In genomic region chr7:72120986-72121385, GRCm38 (mm10) we compare ENCODE assay signal across 19 mouse cellular contexts.
A peak's percentile ranks its signal among the peaks of the same experiment; 100 is the strongest.
DNase-seq lines count a peak whose midpoint lies in the region; ATAC-seq and TF ChIP-seq lines count a peak whose summit lies in the region.
"Had no signal": no experiment of that assay in that cellular context is flagged by ENCODE, and none has a peak within 500 bp of the region (broad histone marks: within the 10 kb centered on the region; RNA-seq: fewer than 3 reads in every experiment).

No protein-coding gene starts in this region.

- peak; percentile 62; the same call in 1 of the 2 replicates for ATAC-seq in lung, embryonic 15.5 days (ENCODE audit: borderline replicate concordance, extremely low read depth, low FRiP score, low TSS enrichment)
- no peak for ATAC-seq in midbrain, postnatal 0 days (ENCODE audit: low FRiP score)
- ATAC-seq: activated CD4-positive, CD25-positive, alpha-beta regulatory T cell, adult 4 months; forebrain, embryonic 15.5 days; hindbrain, postnatal 0 days; Patski had no signal

- DNase-seq in heart, adult 11 months: peak; percentile 77
- no peak for DNase-seq in heart, adult 9 months (ENCODE audit: low spot score in 2 of 2)
- DNase-seq in kidney, postnatal 10 days: peak; percentile 35
- no peak for DNase-seq in kidney, postnatal 36 days
- no peak for DNase-seq in lung, adult 2 months
- DNase-seq in midbrain, postnatal 0 days (ENCODE audit: low spot score): peak; percentile 14
- DNase-seq in midbrain, embryonic 10.5 days (ENCODE audit: low spot score): no peak
- DNase-seq: adrenal gland, postnatal 14 days; cerebellum, adult 18-20 months; gastrocnemius, postnatal 36 days; heart, adult 18-20 months had no signal

- TF ChIP-seq CTCF in lung, adult 2 months (IDR thresholded peaks at IDR 0.05; ENCODE audit: insufficient read depth, low read length): no peak
- no peak for TF ChIP-seq CTCF in midbrain, postnatal 0 days (IDR thresholded peaks at IDR 0.05)

- H3K4me2 ChIP-seq in lung, embryonic 15.5 days: no peak overlapping the region
- no peak overlapping the region for H3K4me2 ChIP-seq in midbrain, postnatal 0 days (ENCODE audit: low read depth, low read length, poor library complexity, severe bottlenecking)
- H3K4me2 ChIP-seq: forebrain, embryonic 15.5 days; heart, embryonic 12.5 days; hindbrain, embryonic 13.5 days had no signal

- H3K9me3 ChIP-seq in lung, embryonic 15.5 days: no peaks in the 10 kb centered on the region
- H3K9me3 ChIP-seq in midbrain, postnatal 0 days (ENCODE audit: low read length): no peaks in the 10 kb centered on the region
- H3K9me3 ChIP-seq in midbrain, embryonic 10.5 days (replicated peaks): no peaks in the 10 kb centered on the region
- H3K9me3 ChIP-seq: forebrain, embryonic 15.5 days; hindbrain, embryonic 13.5 days had no signal

- no peak overlapping the region for H3K4me3 ChIP-seq in lung, embryonic 15.5 days
- no peak overlapping the region for H3K4me3 ChIP-seq in lung, adult 2 months (replicated peaks; ENCODE audit: extremely low read depth, low read depth, low read length)
- no peak overlapping the region for H3K4me3 ChIP-seq in midbrain, postnatal 0 days (ENCODE audit: low read depth, low read length)
- no peak overlapping the region for H3K4me3 ChIP-seq in midbrain, embryonic 10.5 days
- H3K4me3 ChIP-seq: forebrain, embryonic 15.5 days; heart, embryonic 12.5 days; hindbrain, embryonic 13.5 days had no signal

- no peaks in the 10 kb centered on the region for H3K27me3 ChIP-seq in lung, embryonic 15.5 days
- H3K27me3 ChIP-seq in midbrain, postnatal 0 days (ENCODE audit: insufficient read depth, low read length): no peaks in the 10 kb centered on the region
- no peaks in the 10 kb centered on the region for H3K27me3 ChIP-seq in midbrain, embryonic 10.5 days (ENCODE audit: low read depth, poor library complexity, severe bottlenecking)
- H3K27me3 ChIP-seq: CH12.LX; forebrain, embryonic 15.5 days; heart, embryonic 12.5 days; hindbrain, embryonic 13.5 days; Patski had no signal

- H3K27ac ChIP-seq in lung, embryonic 15.5 days: no peak overlapping the region
- no peak overlapping the region for H3K27ac ChIP-seq in midbrain, postnatal 0 days (ENCODE audit: low read depth, low read length)
- H3K27ac ChIP-seq in midbrain, embryonic 10.5 days (replicated peaks): no peak overlapping the region
- H3K27ac ChIP-seq: forebrain, embryonic 15.5 days; hindbrain, embryonic 13.5 days; hindbrain, postnatal 0 days had no signal

- peaks cover 23% of the 10 kb centered on the region; the same call in 1 of the 2 replicates for H3K4me1 ChIP-seq in lung, embryonic 15.5 days
- H3K4me1 ChIP-seq in lung, adult 2 months (ENCODE audit: control insufficient read depth, insufficient read depth, low read length): peaks cover 2% of the 10 kb centered on the region; the same call in 1 of the 2 replicates
- H3K4me1 ChIP-seq in midbrain, postnatal 0 days (ENCODE audit: insufficient read depth, low read length): no peaks in the 10 kb centered on the region
- H3K4me1 ChIP-seq in midbrain, embryonic 10.5 days: no peaks in the 10 kb centered on the region
- H3K4me1 ChIP-seq: forebrain, embryonic 15.5 days; hindbrain, embryonic 13.5 days had no signal

- TF ChIP-seq POLR2A in lung, adult 2 months (IDR thresholded peaks at IDR 0.05; ENCODE audit: borderline replicate concordance, extremely low read depth, low read depth, low read length): no peak

- H3K36me3 ChIP-seq in lung, embryonic 15.5 days: no peaks in the 10 kb centered on the region
- no peaks in the 10 kb centered on the region for H3K36me3 ChIP-seq in midbrain, postnatal 0 days (ENCODE audit: insufficient read depth, low read length)
- H3K36me3 ChIP-seq in midbrain, embryonic 10.5 days: no peaks in the 10 kb centered on the region
- H3K36me3 ChIP-seq: forebrain, embryonic 15.5 days; heart, embryonic 12.5 days; hindbrain, embryonic 13.5 days had no signal

- WGBS in lung, embryonic 15.5 days: 42% methylated on average over 7 of the region's 7 CpGs
- 58% methylated on average over 7 of the region's 7 CpGs for WGBS in lung, adult 2 months
- 71% methylated on average over 7 of the region's 7 CpGs for WGBS in midbrain, postnatal 0 days
- WGBS in midbrain, embryonic 10.5 days: 76% methylated on average over 7 of the region's 7 CpGs

- no peak overlapping the region for H3K9ac ChIP-seq in lung, embryonic 15.5 days
- H3K9ac ChIP-seq in midbrain, postnatal 0 days (replicated peaks; ENCODE audit: low read length, poor library complexity, severe bottlenecking): no peak overlapping the region
- H3K9ac ChIP-seq: forebrain, embryonic 15.5 days; heart, embryonic 12.5 days; hindbrain, embryonic 13.5 days had no signal

Comparison
In these comparisons a context has a peak if more than half of its experiments do, and no peak if none do; other contexts are left out.
1. DNase-seq: peak in heart, adult 11 months (single experiment), kidney, postnatal 10 days (single experiment) and midbrain, postnatal 0 days (single experiment); none in heart, adult 9 months (0 of 2), kidney, postnatal 36 days (0 of 2), lung, adult 2 months (single experiment) and midbrain, embryonic 10.5 days (single experiment).